In genomic region chr3:16810878-16811611, GRCm38 (mm10) we compare ENCODE assay signal across 17 mouse cellular contexts.
DNase-seq lines count a peak whose midpoint lies in the region; ATAC-seq lines count a peak whose summit lies in the region.
"Had no signal": no experiment of that assay in that cellular context is flagged by ENCODE, and none has a peak within 500 bp of the region (broad histone marks: within the 10 kb centered on the region; RNA-seq: fewer than 3 reads in every experiment).

No protein-coding gene starts in this region.

- WGBS in forebrain, embryonic 12.5 days = 39% methylated on average over 3 of the region's 3 CpGs
- WGBS in forebrain, embryonic 11.5 days = 53% methylated on average over 3 of the region's 3 CpGs
- 16% methylated on average over 3 of the region's 3 CpGs for WGBS in embryonic facial prominence, embryonic 11.5 days
- WGBS in hindbrain, embryonic 13.5 days = 25% methylated on average over 3 of the region's 3 CpGs
- 42% methylated on average over 3 of the region's 3 CpGs for WGBS in midbrain, embryonic 15.5 days

- H3K27me3 ChIP-seq in forebrain, embryonic 12.5 days = no peaks in the 10 kb centered on the region
- no peaks in the 10 kb centered on the region for H3K27me3 ChIP-seq in forebrain, embryonic 11.5 days (ENCODE audit: control insufficient read depth, insufficient read depth, low read length)
- no peaks in the 10 kb centered on the region for H3K27me3 ChIP-seq in embryonic facial prominence, embryonic 11.5 days (ENCODE audit: control insufficient read depth, insufficient read depth, low read length)
- no peaks in the 10 kb centered on the region for H3K27me3 ChIP-seq in hindbrain, embryonic 13.5 days
- H3K27me3 ChIP-seq in midbrain, embryonic 15.5 days (replicated peaks) = no peaks in the 10 kb centered on the region
- H3K27me3 ChIP-seq: embryonic facial prominence, embryonic 15.5 days; heart, embryonic 13.5 days; liver, embryonic 13.5 days had no signal

- 0 out of 2 replicates have a peak overlapping the region, but pooled peaks have one; percentile 56 for H3K27ac ChIP-seq in forebrain, embryonic 12.5 days
- H3K27ac ChIP-seq in forebrain, embryonic 11.5 days (ENCODE audit: low read depth, low read length) = no peak overlapping the region
- H3K27ac ChIP-seq in embryonic facial prominence, embryonic 11.5 days (replicated peaks; ENCODE audit: low read depth, low read length) = no peak overlapping the region
- H3K27ac ChIP-seq in hindbrain, embryonic 13.5 days = peak overlapping the region; percentile 46
- peak overlapping the region; percentile 10; the same call in 1 of the 2 replicates for H3K27ac ChIP-seq in midbrain, embryonic 15.5 days
- H3K27ac ChIP-seq: embryonic facial prominence, embryonic 15.5 days; heart, embryonic 13.5 days; liver, embryonic 13.5 days had no signal

- H3K4me3 ChIP-seq in forebrain, embryonic 12.5 days (replicated peaks) = no peak overlapping the region
- H3K4me3 ChIP-seq in forebrain, embryonic 11.5 days (ENCODE audit: low read depth, low read length) = no peak overlapping the region
- no peak overlapping the region for H3K4me3 ChIP-seq in embryonic facial prominence, embryonic 11.5 days (ENCODE audit: low read depth, low read length)
- H3K4me3 ChIP-seq in hindbrain, embryonic 13.5 days = no peak overlapping the region
- H3K4me3 ChIP-seq in midbrain, embryonic 15.5 days = no peak overlapping the region
- H3K4me3 ChIP-seq: embryonic facial prominence, embryonic 15.5 days; heart, embryonic 13.5 days; liver, embryonic 13.5 days had no signal

- peaks cover 6% of the 10 kb centered on the region; the same call in 1 of the 2 replicates for H3K4me1 ChIP-seq in forebrain, embryonic 12.5 days
- H3K4me1 ChIP-seq in forebrain, embryonic 11.5 days (replicated peaks; ENCODE audit: control insufficient read depth, insufficient read depth, low read length) = no peaks in the 10 kb centered on the region
- H3K4me1 ChIP-seq in embryonic facial prominence, embryonic 11.5 days (ENCODE audit: control insufficient read depth, insufficient read depth, low read length) = no peaks in the 10 kb centered on the region
- peaks cover 11% of the 10 kb centered on the region for H3K4me1 ChIP-seq in hindbrain, embryonic 13.5 days (replicated peaks)
- H3K4me1 ChIP-seq in midbrain, embryonic 15.5 days = peaks cover 4% of the 10 kb centered on the region; the same call in 1 of the 2 replicates
- H3K4me1 ChIP-seq: embryonic facial prominence, embryonic 15.5 days; heart, embryonic 13.5 days; liver, embryonic 13.5 days had no signal

- H3K9ac ChIP-seq in forebrain, embryonic 12.5 days = 0 out of 2 replicates have a peak overlapping the region, but pooled peaks have one; percentile 4
- no peak overlapping the region for H3K9ac ChIP-seq in forebrain, embryonic 11.5 days (ENCODE audit: low read length)
- no peak overlapping the region for H3K9ac ChIP-seq in embryonic facial prominence, embryonic 11.5 days (replicated peaks; ENCODE audit: low read length)
- H3K9ac ChIP-seq in hindbrain, embryonic 13.5 days = no peak overlapping the region
- no peak overlapping the region for H3K9ac ChIP-seq in midbrain, embryonic 15.5 days
- H3K9ac ChIP-seq: embryonic facial prominence, embryonic 15.5 days; heart, embryonic 13.5 days; liver, embryonic 13.5 days had no signal

- DNase-seq in forebrain, embryonic 11.5 days (ENCODE audit: low spot score) = no peak
- DNase-seq in embryonic facial prominence, embryonic 11.5 days (ENCODE audit: low spot score) = peak; percentile 31
- no peak for DNase-seq in kidney, postnatal 36 days
- no peak for DNase-seq in lung, postnatal 36 days
- DNase-seq in heart, postnatal 4 days = no peak
- DNase-seq: adrenal gland, postnatal 14 days; cerebellum, postnatal 14 days; kidney, adult 18-20 months; kidney, postnatal 25 days; liver, embryonic 13.5 days; thymus, postnatal 4 days had no signal

- no peak overlapping the region for H3K4me2 ChIP-seq in forebrain, embryonic 12.5 days
- no peak overlapping the region for H3K4me2 ChIP-seq in forebrain, embryonic 11.5 days (ENCODE audit: low read depth, low read length, severe bottlenecking)
- H3K4me2 ChIP-seq in embryonic facial prominence, embryonic 11.5 days (ENCODE audit: low read depth, low read length) = no peak overlapping the region
- H3K4me2 ChIP-seq in hindbrain, embryonic 13.5 days = no peak overlapping the region
- no peak overlapping the region for H3K4me2 ChIP-seq in midbrain, embryonic 15.5 days
- H3K4me2 ChIP-seq: embryonic facial prominence, embryonic 15.5 days; heart, embryonic 13.5 days; liver, embryonic 13.5 days had no signal

- H3K36me3 ChIP-seq in forebrain, embryonic 12.5 days (replicated peaks) = no peaks in the 10 kb centered on the region
- no peaks in the 10 kb centered on the region for H3K36me3 ChIP-seq in forebrain, embryonic 11.5 days (ENCODE audit: control insufficient read depth, insufficient read depth, low read length)
- H3K36me3 ChIP-seq in embryonic facial prominence, embryonic 11.5 days (replicated peaks; ENCODE audit: control insufficient read depth, insufficient read depth, low read depth, low read length) = no peaks in the 10 kb centered on the region
- no peaks in the 10 kb centered on the region for H3K36me3 ChIP-seq in hindbrain, embryonic 13.5 days
- no peaks in the 10 kb centered on the region for H3K36me3 ChIP-seq in midbrain, embryonic 15.5 days (replicated peaks)
- H3K36me3 ChIP-seq: embryonic facial prominence, embryonic 15.5 days; heart, embryonic 13.5 days; liver, embryonic 13.5 days had no signal

- peak; percentile 76 for ATAC-seq in forebrain, embryonic 12.5 days (ENCODE audit: low FRiP score)
- no peak for ATAC-seq in forebrain, embryonic 11.5 days (replicated peaks; ENCODE audit: low FRiP score)
- no peak for ATAC-seq in embryonic facial prominence, embryonic 11.5 days (replicated peaks; ENCODE audit: insufficient number of reproducible peaks, low FRiP score, low TSS enrichment, low read depth)
- no peak for ATAC-seq in hindbrain, embryonic 13.5 days (ENCODE audit: low FRiP score)
- ATAC-seq in midbrain, embryonic 15.5 days (replicated peaks) = 0 out of 2 replicates have a peak, but pooled peaks have one; percentile 19
- ATAC-seq: lung, postnatal 0 days had no signal

- H3K9me3 ChIP-seq in forebrain, embryonic 12.5 days = no peaks in the 10 kb centered on the region
- H3K9me3 ChIP-seq in forebrain, embryonic 11.5 days (ENCODE audit: control insufficient read depth, low read length) = no peaks in the 10 kb centered on the region
- no peaks in the 10 kb centered on the region for H3K9me3 ChIP-seq in embryonic facial prominence, embryonic 11.5 days (replicated peaks; ENCODE audit: control insufficient read depth, low read length)
- no peaks in the 10 kb centered on the region for H3K9me3 ChIP-seq in hindbrain, embryonic 13.5 days
- H3K9me3 ChIP-seq in midbrain, embryonic 15.5 days = no peaks in the 10 kb centered on the region
- H3K9me3 ChIP-seq: embryonic facial prominence, embryonic 15.5 days; heart, embryonic 13.5 days; liver, embryonic 13.5 days had no signal

Comparison
In these comparisons a context has a peak if more than half of its experiments do, and no peak if none do; other contexts are left out.
1. ATAC-seq: peak in forebrain, embryonic 12.5 days (single experiment) and midbrain, embryonic 15.5 days (single experiment); none in forebrain, embryonic 11.5 days (single experiment), embryonic facial prominence, embryonic 11.5 days (single experiment) and hindbrain, embryonic 13.5 days (single experiment).
2. H3K27ac ChIP-seq: peak in forebrain, embryonic 12.5 days (single experiment), hindbrain, embryonic 13.5 days (single experiment) and midbrain, embryonic 15.5 days (single experiment); none in forebrain, embryonic 11.5 days (single experiment) and embryonic facial prominence, embryonic 11.5 days (single experiment).